Mouse (Mus musculus): Measurements from ENCODE around the gene Myom1.

DNA sequence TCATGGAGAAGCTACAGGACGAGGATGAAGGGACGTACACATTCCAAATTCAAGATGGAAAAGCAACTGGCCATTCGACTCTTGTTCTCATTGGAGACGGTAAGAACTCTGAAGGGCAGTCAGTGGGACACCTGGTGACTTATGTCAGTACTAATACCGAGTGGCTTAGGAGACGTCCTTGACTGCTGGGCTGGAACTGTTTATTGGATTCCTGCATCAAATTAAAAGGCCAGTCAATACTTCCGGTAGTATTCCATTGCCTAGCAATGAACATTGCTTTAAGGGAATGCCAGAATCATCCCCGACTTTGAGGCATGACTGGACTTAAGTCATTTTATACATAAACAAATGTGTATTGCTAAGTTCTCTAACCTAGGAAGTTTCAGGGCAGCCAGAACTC is 103.8 kb downstream of the Myom1 start:
- TF ChIP-seq CTCF (IDR thresholded peaks at IDR 0.05; ENCODE audit: low read depth, low read length) (no peak), POLR2A (IDR thresholded peaks at IDR 0.05; ENCODE audit: borderline replicate concordance, low read depth, low read length) (no peak)

Data from bone marrow macrophage, adult 2 months (primary cell).